Mouse (Mus musculus) olfactory bulb, adult 2 months (tissue): Measurements from ENCODE around the gene Prpf6. TPM values are rescaled to one million over a fixed set of nuclear protein-coding genes. Genes with fewer than 3 reads are reported as not detected.

ENCODE experiments used
- H3K27ac ChIP-seq: fragments of 200-500 bp; 2 replicates; pipeline ENCODE4 v1.5.1; 2012; ENCODE audit warnings: low read depth, low read length; ENCODE audit not compliant: insufficient read depth
- H3K4me1 ChIP-seq: fragments of 200-500 bp; 2 replicates; pipeline ENCODE4 v1.6.1; 2012; ENCODE audit warnings: low read length; ENCODE audit not compliant: control insufficient read depth, insufficient read depth
- H3K4me3 ChIP-seq: fragments of 200-500 bp; 2 replicates; pipeline ENCODE4 v1.5.1; 2012; ENCODE audit warnings: mild to moderate bottlenecking, low read depth, low read length, moderate library complexity; ENCODE audit not compliant: insufficient read depth
- CTCF ChIP-seq: fragments of 200-500 bp; IDR thresholded peaks from 2 replicates; pipeline ENCODE4 v1.5.1; 2012; ENCODE audit warnings: low read depth, mild to moderate bottlenecking, low read length, moderate library complexity; ENCODE audit not compliant: insufficient read depth
- POLR2A ChIP-seq: fragments of 200-500 bp; IDR thresholded peaks from 2 replicates; pipeline ENCODE4 v1.6.1; 2012; ENCODE audit warnings: mild to moderate bottlenecking, low read depth, low read length, moderate library complexity; ENCODE audit not compliant: insufficient read depth
- WGBS: fragments of 180-500 bp; shearing (Covaris S2); methylation state at CpG from one replicate; pipeline ENCODE4 v1.1.7; 2018; 5-methylcytosine and 5-hydroxymethylcytosine counted together
- polyA plus RNA-seq: library from polyadenylated mRNA; stranded (reverse); fragments of >200 nt; gene quantifications from 2 replicates; pipeline ENCODE4 v1.2.4, GENCODE M21; 2012; ENCODE audit warnings: low replicate concordance; ENCODE audit not compliant: missing spikeins, insufficient read depth, insufficient read length

The Prpf6 gene
- polyA plus RNA-seq, 1 experiment: not detected

DNA sequence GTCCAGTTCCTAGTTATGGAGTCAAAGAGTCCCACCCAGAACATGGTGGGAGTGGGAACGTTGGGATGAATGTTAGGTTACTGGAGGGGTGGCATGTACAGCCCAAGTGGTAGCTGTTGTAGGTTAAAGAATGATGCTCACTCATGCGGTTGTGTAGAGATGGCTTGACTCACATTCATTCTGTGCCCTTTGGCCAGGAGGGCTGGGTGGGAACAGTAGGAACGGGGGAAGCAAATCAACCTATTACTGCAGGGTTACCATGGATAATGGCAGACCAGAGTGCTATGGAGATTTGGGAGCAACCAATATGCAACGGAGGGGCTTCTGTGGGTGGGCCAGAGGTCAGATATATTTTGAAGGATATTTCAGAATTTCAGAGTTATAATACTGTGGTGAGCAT is 83.3 kb downstream of the Prpf6 start:
- TF ChIP-seq POLR2A (no peak), CTCF (no peak)
- WGBS: 87% methylated on average over 4 of the region's 4 CpGs

GRCm38 (mm10) chr2:181675454-181675853 is 83.8 kb downstream of the Prpf6 start:
- H3K27ac ChIP-seq: no peak overlapping the region
- 13% methylated on average over 14 of the region's 14 CpGs for WGBS
- no peak for TF ChIP-seq CTCF
- no peak for TF ChIP-seq POLR2A
- H3K4me1 ChIP-seq: peaks cover 21% of the 10 kb centered on the region
- H3K4me3 ChIP-seq: no peak overlapping the region

More for the DNA sequence above, 83.3 kb downstream of the Prpf6 start:
- peaks cover 21% of the 10 kb centered on the region for H3K4me1 ChIP-seq
- no peak overlapping the region for H3K4me3 ChIP-seq
- no peak overlapping the region for H3K27ac ChIP-seq

DNA sequence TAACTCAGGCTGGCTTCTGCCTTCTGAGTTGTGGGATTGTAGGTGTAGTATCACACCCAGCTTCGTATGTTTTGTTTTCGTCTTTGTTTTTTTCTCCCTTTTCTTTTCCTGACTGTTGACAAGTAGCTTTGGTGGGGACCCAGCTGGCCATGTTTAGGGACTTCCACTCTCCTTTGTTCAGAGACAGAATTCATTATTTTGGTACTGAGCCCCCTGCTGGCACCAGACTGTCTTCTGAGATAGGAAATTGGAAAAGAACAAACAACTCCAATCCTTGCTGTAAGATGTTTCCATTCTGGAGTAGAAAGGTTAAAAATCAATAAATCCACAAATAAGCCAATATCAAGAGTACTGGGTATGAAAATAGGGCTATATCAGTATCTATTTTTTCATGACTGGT is 84.8 kb downstream of the Prpf6 start:
- Histone ChIP-seq H3K27ac (no peak overlapping the region), H3K4me1 (peaks cover 18% of the 10 kb centered on the region)
- 37% methylated on average over 2 of the region's 2 CpGs for WGBS

GRCm38 (mm10) chr2:181677096-181677754 is 85.6 kb downstream of the Prpf6 start:
- Histone ChIP-seq H3K4me3 (no peak overlapping the region), H3K4me1 (peaks cover 15% of the 10 kb centered on the region), H3K27ac (no peak overlapping the region)
- TF ChIP-seq CTCF (no peak), POLR2A (no peak)
- WGBS: 63% methylated on average over 5 of the region's 5 CpGs

More for the DNA sequence above, 84.8 kb downstream of the Prpf6 start:
- TF ChIP-seq POLR2A: no peak
- TF ChIP-seq CTCF: no peak
- no peak overlapping the region for H3K4me3 ChIP-seq

GRCm38 (mm10) chr2:181677755-181678098 is 86.1 kb downstream of the Prpf6 start:
- Histone ChIP-seq H3K27ac (no peak overlapping the region), H3K4me1 (peaks cover 15% of the 10 kb centered on the region), H3K4me3 (no peak overlapping the region)
- 40% methylated on average over 3 of the region's 3 CpGs for WGBS
- TF ChIP-seq CTCF (no peak), POLR2A (no peak)

- peaks cover 15% of the 10 kb centered on the region for H3K4me1 ChIP-seq
- H3K4me3 ChIP-seq: no peak overlapping the region
- no peak overlapping the region for H3K27ac ChIP-seq
- TF ChIP-seq POLR2A (no peak), CTCF (peak; percentile 55; the same call in 1 of the 2 replicates)
- 67% methylated on average over 1 of the region's 1 CpGs for WGBS
Observed at GRCm38 (mm10) chr2:181678780-181679179, 87.1 kb downstream of the Prpf6 start.

- Histone ChIP-seq H3K4me3 (peak within 1 kb of the TSS; percentile 84), H3K27ac (peak within 1 kb of the TSS; percentile 63), H3K4me1 (peaks cover 15% of the 10 kb centered on the region)
- TF ChIP-seq CTCF: no peak
- peak; percentile 43 for TF ChIP-seq POLR2A
- under 1% methylated on average over 56 of the region's 69 CpGs for WGBS
Observed at GRCm38 (mm10) chr2:181679951-181680715, 88.5 kb downstream of the Prpf6 start, which contains the start of gene Tcea2. TSS of gene Tcea2 (plus strand) at chr2:181680310.

- WGBS: 11% methylated on average over 7 of the region's 7 CpGs
- H3K4me1 ChIP-seq: peaks cover 10% of the 10 kb centered on the region
- TF ChIP-seq POLR2A (no peak), CTCF (no peak)
- peak overlapping the region; percentile 58 for H3K27ac ChIP-seq
- peak overlapping the region; percentile 84 for H3K4me3 ChIP-seq
Observed at GRCm38 (mm10) chr2:181680716-181681117, 89.0 kb downstream of the Prpf6 start.

DNA sequence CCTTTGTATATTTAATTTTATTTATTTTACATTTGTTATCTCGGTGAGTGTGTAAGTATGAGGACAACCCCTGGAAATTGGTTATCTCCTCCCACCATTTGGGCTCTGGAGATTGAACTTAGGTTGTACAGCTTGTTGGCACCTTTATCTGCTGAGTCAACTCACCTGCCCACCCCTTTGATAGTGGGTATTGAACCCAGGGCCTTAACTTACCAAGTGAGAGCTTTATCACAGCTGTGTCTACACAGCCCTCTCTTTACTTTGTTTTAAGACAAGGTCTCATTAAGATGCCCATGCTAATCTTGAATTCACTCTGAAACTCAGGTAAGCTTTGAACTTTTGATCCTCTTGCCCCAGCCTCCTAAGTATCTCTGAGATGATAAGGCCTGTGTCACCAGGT is 90.3 kb downstream of the Prpf6 start:
- no peak overlapping the region for H3K27ac ChIP-seq
- no peak overlapping the region for H3K4me3 ChIP-seq
- 97% methylated on average over 1 of the region's 1 CpGs for WGBS

More for the DNA sequence above, 90.3 kb downstream of the Prpf6 start:
- TF ChIP-seq CTCF (no peak), POLR2A (no peak)
- H3K4me1 ChIP-seq: peaks cover 9% of the 10 kb centered on the region
